12 mouse cellular contexts compared by ENCODE assay signal in genomic region chr10:120461769-120462168, GRCm38 (mm10). TPM values are rescaled to one million over a fixed set of nuclear protein-coding genes. Genes with fewer than 3 reads are reported as not detected.
DNase-seq lines count a peak whose midpoint lies in the region; ATAC-seq and TF ChIP-seq lines count a peak whose summit lies in the region.
"Had no signal": no experiment of that assay in that cellular context is flagged by ENCODE, and none has a peak within 500 bp of the region (broad histone marks: within the 10 kb centered on the region; RNA-seq: fewer than 3 reads in every experiment).

No protein-coding gene starts in this region.

- peak; percentile 76; the same call in 1 of the 2 replicates for ATAC-seq in kidney, embryonic 14.5 days (ENCODE audit: low FRiP score, low TSS enrichment)
- ATAC-seq in granulocyte monocyte progenitor cell, adult 5-6 weeks (replicated peaks; ENCODE audit: poor library complexity, severe bottlenecking) = peak; percentile 71
- no peak for ATAC-seq in liver, embryonic 13.5 days (ENCODE audit: low read depth)

- no peaks in the 10 kb centered on the region for H3K27me3 ChIP-seq in kidney, embryonic 14.5 days (ENCODE audit: control insufficient read depth, insufficient read depth, low read length)
- no peaks in the 10 kb centered on the region for H3K27me3 ChIP-seq in liver, embryonic 13.5 days
- no peaks in the 10 kb centered on the region for H3K27me3 ChIP-seq in thymus, adult 2 months (ENCODE audit: control insufficient read depth, insufficient read depth, low read length)

- no peak for DNase-seq in kidney, adult 9 months
- DNase-seq in liver, embryonic 13.5 days = no peak
- DNase-seq in adrenal gland, postnatal 10 days = no peak
- no peak for DNase-seq in thymus, adult 2 months
- no peak for DNase-seq in cerebellum, adult 8-10 months
- DNase-seq: left cerebral cortex, postnatal 4 days; right cerebral cortex, postnatal 14 days had no signal

- TF ChIP-seq POLR2A in bone marrow macrophage, adult 2 months (IDR thresholded peaks at IDR 0.05; ENCODE audit: borderline replicate concordance, low read depth, low read length) = no peak
- no peak for TF ChIP-seq POLR2A in thymus, adult 2 months (IDR thresholded peaks at IDR 0.05; ENCODE audit: control insufficient read depth, extremely low read depth, insufficient read depth, low read length, poor library complexity)

- H3K4me3 ChIP-seq in kidney, embryonic 14.5 days (ENCODE audit: low read length) = no peak overlapping the region
- H3K4me3 ChIP-seq in bone marrow macrophage, adult 2 months (ENCODE audit: insufficient read depth, low read length) = no peak overlapping the region
- H3K4me3 ChIP-seq in liver, embryonic 13.5 days (replicated peaks) = no peak overlapping the region
- H3K4me3 ChIP-seq in thymus, adult 2 months (ENCODE audit: control insufficient read depth, insufficient read depth, low read length) = no peak overlapping the region
- H3K4me3 ChIP-seq: myocyte had no signal

- no peak overlapping the region for H3K4me2 ChIP-seq in kidney, embryonic 14.5 days (replicated peaks; ENCODE audit: low read depth, low read length)
- H3K4me2 ChIP-seq in liver, embryonic 13.5 days = peak overlapping the region; percentile 3; the same call in 1 of the 2 replicates

- WGBS in kidney, embryonic 14.5 days = 12% methylated on average over 5 of the region's 5 CpGs
- 17% methylated on average over 5 of the region's 5 CpGs for WGBS in liver, embryonic 13.5 days (ENCODE audit: insufficient replicate concordance)
- WGBS in thymus, adult 2 months = 10% methylated on average over 5 of the region's 5 CpGs

- H3K9ac ChIP-seq in kidney, embryonic 14.5 days (ENCODE audit: low read depth, low read length) = no peak overlapping the region
- H3K9ac ChIP-seq in liver, embryonic 13.5 days = no peak overlapping the region

- H3K36me3 ChIP-seq in kidney, embryonic 14.5 days (ENCODE audit: control insufficient read depth, insufficient read depth, low read length) = peaks cover 56% of the 10 kb centered on the region
- H3K36me3 ChIP-seq in liver, embryonic 13.5 days = no peaks in the 10 kb centered on the region
- H3K36me3 ChIP-seq in thymus, adult 2 months (ENCODE audit: control insufficient read depth, insufficient read depth, low read length) = no peaks in the 10 kb centered on the region
- H3K36me3 ChIP-seq: G1E had no signal

- no peaks in the 10 kb centered on the region for H3K9me3 ChIP-seq in kidney, embryonic 14.5 days (ENCODE audit: control insufficient read depth, low read length)
- no peaks in the 10 kb centered on the region for H3K9me3 ChIP-seq in liver, embryonic 13.5 days (replicated peaks)

- no peak for TF ChIP-seq CTCF in bone marrow macrophage, adult 2 months (IDR thresholded peaks at IDR 0.05; ENCODE audit: low read depth, low read length)
- no peak for TF ChIP-seq CTCF in thymus, adult 2 months (IDR thresholded peaks at IDR 0.05; ENCODE audit: borderline replicate concordance, control insufficient read depth, extremely low read depth, insufficient read depth, low read length, poor library complexity)

- peak overlapping the region; percentile 8; the same call in 1 of the 2 replicates for H3K27ac ChIP-seq in kidney, embryonic 14.5 days (ENCODE audit: low read depth, low read length)
- H3K27ac ChIP-seq in bone marrow macrophage, adult 2 months (ENCODE audit: insufficient read depth, low read depth, low read length) = peak overlapping the region; percentile 38; the same call in 1 of the 2 replicates
- H3K27ac ChIP-seq in liver, embryonic 13.5 days = 0 out of 2 replicates have a peak overlapping the region, but pooled peaks have one; percentile 1
- no peak overlapping the region for H3K27ac ChIP-seq in thymus, adult 2 months (ENCODE audit: control insufficient read depth, insufficient read depth, low read length)

- H3K4me1 ChIP-seq in kidney, embryonic 14.5 days (ENCODE audit: control insufficient read depth, insufficient read depth, low read length) = peaks cover 10% of the 10 kb centered on the region; the same call in 1 of the 2 replicates
- peaks cover 54% of the 10 kb centered on the region for H3K4me1 ChIP-seq in bone marrow macrophage, adult 2 months (ENCODE audit: control insufficient read depth, insufficient read depth, low read length)
- peaks cover 35% of the 10 kb centered on the region for H3K4me1 ChIP-seq in liver, embryonic 13.5 days (replicated peaks)
- no peaks in the 10 kb centered on the region; the same call in 1 of the 2 replicates for H3K4me1 ChIP-seq in thymus, adult 2 months (replicated peaks; ENCODE audit: control insufficient read depth, insufficient read depth, low read length)

RNA-seq across cellular contexts. Expression of gene Hmga2, which starts 14.5 kb away (rescaled TPM):
- 54.3 and 80.2 TPM in 2 replicates for polyA plus RNA-seq in kidney, embryonic 14.5 days (2014; fragmentation: Nextera tagmentation; extraction: Ambion mirVana)
- 1.8 and 2.7 TPM in 2 replicates for polyA plus RNA-seq in bone marrow macrophage, adult 2 months (2012; ENCODE audit: insufficient read depth, insufficient read length, missing spikeins)
- total RNA-seq in granulocyte monocyte progenitor cell, adult 5-6 weeks (2014; fragmentation: Nextera tagmentation) = 0.60 and 4.5 TPM in 2 replicates
- total RNA-seq in granulocyte monocyte progenitor cell, adult 5-6 weeks (2017) = 0.15 and 0.78 TPM in 2 replicates
- 7.5 and 7.6 TPM in 2 replicates for polyA plus RNA-seq in liver, embryonic 13.5 days (2015; fragmentation: Nextera tagmentation; extraction: Ambion mirVana)
- 1 to 10 TPM; 3.9 to 6.4 TPM for total RNA-seq in adrenal gland, postnatal 10 days (2021)
- polyA plus RNA-seq in thymus, adult 2 months (2012; rRNA removed) = 0.05 TPM in 1 of 2 replicates, not detected in the other
- polyA plus RNA-seq: G1E had no signal
